Mouse (Mus musculus): ENCODE data around the gene Mgst3.

- TF ChIP-seq CTCF (IDR thresholded peaks at IDR 0.05; ENCODE audit: low read depth, low read length) (no peak), GATA2 (IDR thresholded peaks at IDR 0.05; ENCODE audit: borderline replicate concordance, low read depth, low read length) (no peak)
Measured at GRCm38 (mm10) chr1:167342831-167343230, 50.8 kb downstream of the Mgst3 start.

All from G1E (cell line).